Comparison of ENCODE assay signal across 11 mouse cellular contexts in the genomic region with DNA sequence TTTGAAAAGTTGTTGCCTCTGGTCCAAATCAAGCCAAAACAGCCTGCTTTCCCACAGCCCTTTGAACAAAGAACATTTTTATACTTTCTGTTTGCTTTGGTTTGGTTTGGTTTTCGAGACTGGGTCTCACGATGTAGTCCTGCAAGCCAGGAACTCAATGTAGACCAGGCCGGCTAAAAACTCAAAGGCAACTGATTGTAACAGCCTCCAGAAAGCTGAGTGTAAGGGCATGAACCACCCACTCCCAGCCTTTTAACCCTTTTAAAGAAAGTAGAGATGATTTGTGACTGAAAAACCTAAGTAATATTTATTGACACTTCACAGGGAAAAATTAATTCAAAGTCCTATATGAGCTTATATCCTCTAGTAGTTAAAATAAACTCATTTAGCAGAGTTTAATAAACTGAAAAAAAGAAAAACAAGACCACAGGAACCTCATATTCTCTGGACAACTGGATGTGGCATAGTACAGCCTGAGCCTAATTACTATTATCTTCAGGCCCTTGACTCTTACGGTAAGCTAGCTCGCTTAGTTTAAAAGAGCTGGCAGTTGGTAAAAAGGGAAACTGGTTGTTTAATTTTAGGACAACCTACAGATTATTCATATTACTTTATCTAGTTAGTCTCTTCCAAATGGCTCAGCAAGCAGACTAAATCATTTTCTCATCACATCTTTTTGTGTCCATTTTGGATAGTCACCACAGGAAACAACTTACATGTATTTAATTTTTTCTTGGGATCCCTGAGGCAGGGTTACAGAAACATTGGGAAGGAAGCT. TPM values are rescaled to one million over a fixed set of nuclear protein-coding genes. Genes with fewer than 3 reads are reported as not detected.
DNase-seq lines count a peak whose midpoint lies in the region; ATAC-seq and TF ChIP-seq lines count a peak whose summit lies in the region.
"Had no signal": no experiment of that assay in that cellular context is flagged by ENCODE, and none has a peak within 500 bp of the region (broad histone marks: within the 10 kb centered on the region; RNA-seq: fewer than 3 reads in every experiment).

No protein-coding gene starts in this region.

- H3K4me1 ChIP-seq in heart, embryonic 11.5 days (ENCODE audit: control insufficient read depth, insufficient read depth, low read length) = peaks cover 15% of the 10 kb centered on the region
- H3K4me1 ChIP-seq in megakaryocyte, embryonic 14.5 days = peaks cover 66% of the 10 kb centered on the region
- peaks cover 21% of the 10 kb centered on the region for H3K4me1 ChIP-seq in embryonic facial prominence, embryonic 10.5 days
- peaks cover 20% of the 10 kb centered on the region for H3K4me1 ChIP-seq in liver, postnatal 0 days (ENCODE audit: insufficient read depth)

- H3K27me3 ChIP-seq in heart, embryonic 11.5 days (ENCODE audit: control insufficient read depth, insufficient read depth, low read length) = no peaks in the 10 kb centered on the region
- no peaks in the 10 kb centered on the region for H3K27me3 ChIP-seq in megakaryocyte, embryonic 14.5 days (replicated peaks)
- H3K27me3 ChIP-seq in embryonic facial prominence, embryonic 10.5 days (replicated peaks; ENCODE audit: low read depth, poor library complexity, severe bottlenecking) = no peaks in the 10 kb centered on the region
- no peaks in the 10 kb centered on the region for H3K27me3 ChIP-seq in liver, postnatal 0 days (ENCODE audit: insufficient read depth, low read length)

- H3K4me3 ChIP-seq in heart, embryonic 11.5 days (ENCODE audit: low read depth, low read length) = peak overlapping the region; percentile 88; the same call in 1 of the 2 replicates
- peak overlapping the region; percentile 99 for H3K4me3 ChIP-seq in megakaryocyte, embryonic 14.5 days (replicated peaks)
- peak overlapping the region; percentile 82; the same call in 1 of the 2 replicates for H3K4me3 ChIP-seq in embryonic facial prominence, embryonic 10.5 days
- peak overlapping the region; percentile 98 for H3K4me3 ChIP-seq in liver, postnatal 0 days (ENCODE audit: low read depth, low read length)

- H3K36me3 ChIP-seq in heart, embryonic 11.5 days (ENCODE audit: control insufficient read depth, insufficient read depth, low read length) = no peaks in the 10 kb centered on the region
- H3K36me3 ChIP-seq in megakaryocyte, embryonic 14.5 days (replicated peaks; ENCODE audit: low read length) = peaks cover 4% of the 10 kb centered on the region
- peaks cover 3% of the 10 kb centered on the region; the same call in 1 of the 2 replicates for H3K36me3 ChIP-seq in embryonic facial prominence, embryonic 10.5 days (replicated peaks)
- no peaks in the 10 kb centered on the region for H3K36me3 ChIP-seq in liver, postnatal 0 days (replicated peaks; ENCODE audit: insufficient read depth, low read length)

- H3K9ac ChIP-seq in heart, embryonic 11.5 days (ENCODE audit: low read depth, low read length) = peak overlapping the region; percentile 52
- H3K9ac ChIP-seq in liver, postnatal 0 days (replicated peaks) = peak overlapping the region; percentile 54

- H3K9me3 ChIP-seq in heart, embryonic 11.5 days (replicated peaks; ENCODE audit: control insufficient read depth, low read length) = no peaks in the 10 kb centered on the region
- no peaks in the 10 kb centered on the region for H3K9me3 ChIP-seq in megakaryocyte, embryonic 14.5 days
- H3K9me3 ChIP-seq in embryonic facial prominence, embryonic 10.5 days = no peaks in the 10 kb centered on the region
- no peaks in the 10 kb centered on the region for H3K9me3 ChIP-seq in liver, postnatal 0 days (ENCODE audit: low read length)

- peak overlapping the region; percentile 76 for H3K27ac ChIP-seq in heart, embryonic 11.5 days (ENCODE audit: low read depth, low read length)
- no peak overlapping the region for H3K27ac ChIP-seq in embryonic facial prominence, embryonic 10.5 days (replicated peaks)
- H3K27ac ChIP-seq in liver, postnatal 0 days (ENCODE audit: low read depth) = peak overlapping the region; percentile 55

- WGBS in heart, embryonic 11.5 days (ENCODE audit: insufficient replicate concordance) = 54% methylated on average over 5 of the region's 5 CpGs
- 77% methylated on average over 5 of the region's 5 CpGs for WGBS in embryonic facial prominence, embryonic 10.5 days
- 33% methylated on average over 5 of the region's 5 CpGs for WGBS in liver, postnatal 0 days (ENCODE audit: insufficient replicate concordance)

- TF ChIP-seq EP300 in liver, postnatal 0 days (IDR thresholded peaks at IDR 0.05; ENCODE audit: low read depth) = no peak

- TF ChIP-seq CTCF in liver, postnatal 0 days (IDR thresholded peaks at IDR 0.05; ENCODE audit: low read depth) = no peak

- no peak for ATAC-seq in heart, embryonic 11.5 days (replicated peaks; ENCODE audit: insufficient number of reproducible peaks, low FRiP score, low TSS enrichment)
- ATAC-seq in megakaryocyte, adult 5-6 weeks (ENCODE audit: poor library complexity, severe bottlenecking) = no peak
- ATAC-seq in liver, postnatal 0 days = no peak

- intact Hi-C loops in heart, postnatal 25 days (cut with DNase I) = no loop called here

- no peak for DNase-seq in heart, postnatal 25 days (ENCODE audit: low spot score)
- DNase-seq in embryonic facial prominence, embryonic 10.5 days (ENCODE audit: low spot score) = no peak
- no peak for DNase-seq in liver, postnatal 0 days
- DNase-seq in urinary bladder, postnatal 10 days (ENCODE audit: low spot score) = no peak
- no peak for DNase-seq in cerebellum, postnatal 36 days
- DNase-seq: kidney, adult 9 months; lung, adult 18-20 months; right cerebral cortex, adult 18-20 months had no signal

- H3K4me2 ChIP-seq in heart, embryonic 11.5 days = peak overlapping the region; percentile 66
- peak overlapping the region; percentile 82 for H3K4me2 ChIP-seq in liver, postnatal 0 days (ENCODE audit: low read depth, low read length)

RNA-seq across cellular contexts. Expression of a gene that starts 2.2 kb away (rescaled TPM):
- 2.3 and 2.8 TPM in 2 replicates for polyA plus RNA-seq in heart, embryonic 11.5 days (2014; fragmentation: Nextera tagmentation; extraction: Ambion mirVana)
- under 1 TPM; 0.53 to 0.70 TPM for total RNA-seq in heart, postnatal 25 days (2021)
- polyA plus RNA-seq in megakaryocyte, embryonic 14.5 days (2012; ENCODE audit: insufficient read depth, low replicate concordance) = 0.20 and 0.57 TPM in 2 replicates
- 25.6 and 27.2 TPM in 2 replicates for total RNA-seq in megakaryocyte, adult 5-6 weeks (2015)
- 15.6 and 18.6 TPM in 2 replicates for total RNA-seq in megakaryocyte, adult 5-6 weeks (2017)
- 2.4 TPM in 2 replicates for polyA plus RNA-seq in embryonic facial prominence, embryonic 10.5 days (2016; fragmentation: Nextera tagmentation; extraction: Ambion mirVana)
- polyA plus RNA-seq in liver, postnatal 0 days (2015; fragmentation: Nextera tagmentation; extraction: Ambion mirVana) = 1.5 and 1.7 TPM in 2 replicates
